Mouse (Mus musculus) heart, postnatal 0 days (tissue): ENCODE results near the gene Fer.

ENCODE experiments used
- CTCF ChIP-seq: IDR thresholded peaks from 2 replicates; pipeline ENCODE4 v1.5.1; 2016; ENCODE audit warnings: antibody characterized with exemption, control low read depth, low read depth
- EP300 ChIP-seq: IDR thresholded peaks from 2 replicates; pipeline ENCODE4 v1.6.1; 2016; ENCODE audit warnings: antibody characterized with exemption, low read depth

DNA sequence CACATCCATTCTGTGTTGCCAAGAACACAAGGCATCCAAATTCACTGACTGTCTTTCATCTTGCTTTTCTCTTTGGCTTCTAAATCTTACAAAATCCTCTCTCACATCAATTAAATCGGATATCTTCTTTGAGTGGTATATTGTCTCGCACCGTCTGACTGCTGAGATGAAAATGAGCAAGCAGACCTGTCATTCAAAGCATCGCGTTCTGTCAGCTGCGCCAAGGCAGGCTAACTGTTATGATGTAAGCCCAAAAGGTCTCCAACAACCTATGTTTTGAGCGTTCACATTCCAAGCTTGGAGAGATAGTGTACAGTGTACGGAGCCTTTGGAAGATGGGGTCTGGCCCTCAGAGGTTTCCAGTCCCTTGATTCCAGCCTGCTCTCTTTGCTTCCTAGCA lies 26.2 kb upstream of the Fer start:
- TF ChIP-seq CTCF (no peak), EP300 (no peak)
